Mouse (Mus musculus): ENCODE data around the gene Dchs2. TPM values are rescaled to one million over a fixed set of nuclear protein-coding genes. Genes with fewer than 3 reads are reported as not detected.
A peak's percentile ranks its signal among the peaks of the same experiment; 100 is the strongest.

Gene Dchs2
- polyA plus RNA-seq, 1 experiment from 2014 or later: 0.15 TPM

DNA sequence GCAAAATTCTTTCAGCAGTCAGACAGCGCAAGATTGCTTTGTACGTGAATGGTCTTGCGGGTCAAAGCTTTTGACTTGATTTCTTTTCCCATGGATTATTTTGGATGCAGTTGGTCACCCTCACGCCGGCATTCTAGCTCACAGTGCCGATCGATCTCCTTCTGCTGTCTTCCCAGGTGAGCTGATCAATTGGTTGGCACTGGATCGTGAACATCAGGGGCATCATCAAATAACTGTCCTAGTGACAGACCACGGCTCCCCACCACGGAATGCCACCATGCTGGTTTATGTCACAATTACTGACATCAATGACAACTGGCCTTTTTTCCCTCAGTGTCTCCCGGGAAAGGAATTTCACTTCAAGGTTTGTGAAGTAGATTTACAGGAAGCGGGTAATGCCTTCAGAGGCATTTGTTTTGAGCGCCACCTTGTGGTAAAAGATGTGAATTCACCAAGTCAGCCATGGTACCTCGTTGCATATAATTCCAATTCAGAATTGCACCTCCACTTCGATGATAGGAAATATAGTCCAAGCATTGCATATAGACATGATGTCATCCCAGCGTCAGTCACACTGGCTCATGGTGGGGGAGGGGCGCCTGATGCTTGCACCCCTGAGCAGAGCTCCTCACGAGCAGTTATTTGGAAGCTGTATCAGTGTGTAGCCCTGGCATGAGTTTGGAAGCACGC lies 146.0 kb downstream of the Dchs2 start:
- Histone ChIP-seq H3K36me3 (replicated peaks) (no peaks in the 10 kb centered on the region), H3K4me1 (no peaks in the 10 kb centered on the region), H3K9me3 (no peaks in the 10 kb centered on the region), H3K27me3 (no peaks in the 10 kb centered on the region), H3K27ac (no peak overlapping the region), H3K4me2 (peak overlapping the region; percentile 25), H3K9ac (no peak overlapping the region), H3K4me3 (replicated peaks) (no peak overlapping the region)
- ATAC-seq (ENCODE audit: low FRiP score): peak; percentile 63; the same call in 1 of the 2 replicates
- WGBS: 45% methylated on average over 19 of the region's 19 CpGs

DNA sequence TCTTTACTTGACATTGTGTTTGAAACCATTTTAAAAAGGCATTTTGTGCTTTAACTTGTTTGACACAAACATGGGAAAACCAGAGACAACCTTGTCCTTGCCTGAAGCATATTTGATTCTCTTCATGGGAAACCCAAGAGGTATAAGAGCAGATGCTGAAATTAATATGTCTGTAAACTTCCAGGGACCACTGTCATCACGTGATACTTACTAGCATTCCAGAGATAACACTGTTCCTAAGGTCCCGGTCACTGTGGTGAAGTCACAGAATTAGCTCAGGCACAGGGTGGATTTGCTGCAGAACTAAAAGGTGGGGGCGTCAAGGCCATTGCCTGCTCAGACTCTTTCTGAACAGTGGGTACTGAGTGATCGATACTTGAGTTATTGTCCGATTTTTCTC lies 148.0 kb downstream of the Dchs2 start:
- 79% methylated on average over 5 of the region's 5 CpGs for WGBS
- ATAC-seq (ENCODE audit: low FRiP score): no peak
- no peak overlapping the region for H3K27ac ChIP-seq
- H3K4me2 ChIP-seq: no peak overlapping the region
- H3K36me3 ChIP-seq (replicated peaks): no peaks in the 10 kb centered on the region
- no peaks in the 10 kb centered on the region for H3K4me1 ChIP-seq
- no peaks in the 10 kb centered on the region for H3K27me3 ChIP-seq
- H3K9me3 ChIP-seq: no peaks in the 10 kb centered on the region
- no peak overlapping the region for H3K9ac ChIP-seq
- no peak overlapping the region for H3K4me3 ChIP-seq (replicated peaks)

DNA sequence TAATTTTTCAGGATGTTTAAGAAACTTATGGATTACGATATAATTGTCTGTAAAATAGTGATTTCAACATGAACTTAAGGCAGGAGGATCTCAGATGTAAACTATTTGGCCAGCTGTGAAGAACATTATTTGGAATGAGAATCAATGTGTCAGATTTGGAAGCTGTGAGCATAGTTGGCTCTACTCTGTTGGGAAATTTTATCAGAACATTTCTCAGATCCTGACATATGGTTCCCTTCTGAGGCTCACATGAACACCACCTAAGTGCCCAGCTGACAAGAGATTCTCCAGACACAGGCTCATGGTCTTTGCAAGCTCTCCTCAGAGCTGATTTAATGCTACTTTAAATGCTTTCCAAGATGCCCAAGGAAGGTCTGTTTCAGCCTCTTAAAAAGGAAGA lies 156.1 kb downstream of the Dchs2 start:
- ATAC-seq (ENCODE audit: low FRiP score): no peak
- WGBS: 66% methylated on average over 1 of the region's 1 CpGs

DNA sequence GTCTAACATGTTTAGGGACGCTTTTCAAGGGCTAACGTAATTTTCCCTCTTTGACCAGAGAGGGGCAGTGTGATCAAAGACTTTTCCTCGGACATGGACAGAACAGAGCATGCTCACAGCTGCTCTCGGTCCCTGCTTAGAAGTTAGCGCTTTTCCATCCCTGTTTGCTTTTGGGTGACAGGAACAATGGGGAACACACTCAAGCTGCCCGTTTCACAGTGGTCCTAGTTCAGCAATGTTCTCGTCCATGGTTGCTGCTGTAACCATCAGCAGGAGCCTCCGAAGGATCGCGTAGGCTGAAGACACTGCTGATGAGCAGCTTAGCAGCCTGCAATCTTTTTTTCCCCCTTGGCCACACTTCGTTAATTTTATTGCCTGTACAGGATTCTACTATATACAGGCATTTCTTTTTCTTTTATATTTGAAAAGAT lies 159.2 kb downstream of the Dchs2 start:
- peak overlapping the region; percentile 47 for H3K4me3 ChIP-seq (replicated peaks)
- H3K27ac ChIP-seq: no peak overlapping the region
- peak overlapping the region; percentile 53 for H3K9ac ChIP-seq
- ATAC-seq (ENCODE audit: low FRiP score): peak; percentile 91
- no peaks in the 10 kb centered on the region for H3K27me3 ChIP-seq
- H3K4me2 ChIP-seq: peak overlapping the region; percentile 62
- 7% methylated on average over 11 of the region's 11 CpGs for WGBS
- no peaks in the 10 kb centered on the region for H3K36me3 ChIP-seq (replicated peaks)
- no peaks in the 10 kb centered on the region for H3K4me1 ChIP-seq
- no peaks in the 10 kb centered on the region for H3K9me3 ChIP-seq

More for the DNA sequence above, 156.1 kb downstream of the Dchs2 start:
- H3K4me1 ChIP-seq: no peaks in the 10 kb centered on the region
- H3K4me2 ChIP-seq: no peak overlapping the region
- H3K4me3 ChIP-seq (replicated peaks): no peak overlapping the region
- no peaks in the 10 kb centered on the region for H3K9me3 ChIP-seq
- no peak overlapping the region for H3K27ac ChIP-seq
- no peaks in the 10 kb centered on the region for H3K27me3 ChIP-seq
- no peaks in the 10 kb centered on the region for H3K36me3 ChIP-seq (replicated peaks)
- no peak overlapping the region for H3K9ac ChIP-seq

DNA sequence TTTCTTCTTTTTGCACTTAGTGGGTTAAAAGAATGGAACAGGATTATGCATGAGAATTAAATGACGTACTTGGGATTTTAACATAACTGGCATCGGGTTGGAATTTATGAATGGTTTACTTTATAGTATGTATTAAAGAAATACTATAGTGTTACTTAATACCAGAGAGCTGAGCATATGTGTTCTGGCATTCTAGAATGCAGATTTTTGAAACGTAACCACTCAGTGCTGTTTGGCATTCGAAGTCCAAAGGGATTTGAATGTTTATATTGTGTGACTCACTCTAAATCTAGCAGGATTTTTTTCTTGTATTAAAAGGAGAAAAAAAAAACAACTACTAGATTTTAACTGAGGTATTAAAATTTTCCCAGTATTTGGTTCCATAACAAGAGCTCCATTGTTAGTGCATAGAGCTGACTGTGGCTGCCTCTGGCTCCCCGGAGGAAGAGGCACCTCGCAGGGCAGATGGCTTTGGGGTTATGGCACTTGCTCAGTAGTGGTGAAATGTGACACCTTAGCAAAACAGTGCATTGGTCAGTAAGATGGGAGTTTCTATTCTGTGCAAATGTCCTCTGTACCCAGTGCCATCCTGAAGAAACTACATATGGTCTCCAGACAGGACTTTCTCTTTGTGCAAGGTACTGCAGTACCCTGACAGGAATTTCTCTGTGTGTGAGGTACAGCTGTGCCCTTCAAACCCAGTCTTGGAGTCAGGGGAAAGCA lies 160.5 kb downstream of the Dchs2 start:
- H3K27me3 ChIP-seq: no peaks in the 10 kb centered on the region
- H3K27ac ChIP-seq: no peak overlapping the region
- H3K9me3 ChIP-seq: no peaks in the 10 kb centered on the region
- H3K9ac ChIP-seq: no peak overlapping the region
- 66% methylated on average over 6 of the region's 6 CpGs for WGBS
- H3K4me2 ChIP-seq: no peak overlapping the region
- no peak overlapping the region for H3K4me3 ChIP-seq (replicated peaks)
- ATAC-seq (ENCODE audit: low FRiP score): no peak
- H3K4me1 ChIP-seq: no peaks in the 10 kb centered on the region
- H3K36me3 ChIP-seq (replicated peaks): no peaks in the 10 kb centered on the region

DNA sequence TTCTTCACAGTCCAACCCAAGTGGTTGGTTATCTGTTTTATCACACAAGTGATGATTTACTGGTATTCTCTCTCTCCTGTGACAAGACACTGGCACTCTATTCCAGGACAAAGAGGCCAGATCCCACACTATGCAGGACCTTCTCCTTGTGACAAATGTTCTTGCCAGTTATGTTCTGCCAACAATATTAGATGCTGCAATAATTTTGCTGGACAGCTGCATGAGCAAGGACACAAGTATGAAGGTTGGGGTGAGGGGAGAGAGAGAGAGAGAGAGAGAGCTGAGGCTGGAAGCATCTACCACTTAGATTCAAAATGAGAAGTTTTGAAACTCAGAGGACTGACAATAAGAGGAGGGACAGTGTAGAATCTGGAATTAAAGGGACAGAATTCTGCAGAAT lies 162.7 kb downstream of the Dchs2 start:
- no peaks in the 10 kb centered on the region for H3K27me3 ChIP-seq
- H3K4me3 ChIP-seq (replicated peaks): no peak overlapping the region
- no peak overlapping the region for H3K4me2 ChIP-seq
- H3K4me1 ChIP-seq: no peaks in the 10 kb centered on the region
- no peak for ATAC-seq (ENCODE audit: low FRiP score)
- H3K36me3 ChIP-seq (replicated peaks): no peaks in the 10 kb centered on the region
- H3K9ac ChIP-seq: no peak overlapping the region
- H3K9me3 ChIP-seq: no peaks in the 10 kb centered on the region
- H3K27ac ChIP-seq: no peak overlapping the region

DNA sequence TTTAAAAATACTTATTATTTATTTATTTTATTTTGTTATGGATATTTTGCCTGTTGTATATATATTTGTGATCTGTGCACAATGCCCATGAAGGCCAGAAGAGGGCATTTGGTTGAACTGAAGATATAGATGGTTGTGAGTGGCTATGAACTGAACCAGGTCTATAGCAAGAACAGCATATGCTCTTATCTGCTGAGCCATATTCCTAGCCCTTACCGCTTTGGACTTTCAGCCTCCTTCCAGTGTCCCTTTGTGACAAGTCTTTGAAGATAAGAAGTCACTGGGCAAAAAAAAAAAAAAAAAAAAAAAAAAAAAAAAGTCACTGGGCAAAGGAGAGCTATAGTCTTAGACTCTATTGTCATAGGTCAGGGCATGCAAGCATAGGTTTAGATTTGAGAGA lies 163.2 kb downstream of the Dchs2 start:
- Histone ChIP-seq H3K4me2 (no peak overlapping the region), H3K36me3 (replicated peaks) (no peaks in the 10 kb centered on the region), H3K9me3 (no peaks in the 10 kb centered on the region), H3K4me3 (replicated peaks) (no peak overlapping the region), H3K27ac (no peak overlapping the region), H3K4me1 (no peaks in the 10 kb centered on the region), H3K9ac (no peak overlapping the region), H3K27me3 (no peaks in the 10 kb centered on the region)
- 78% methylated on average over 1 of the region's 1 CpGs for WGBS
- ATAC-seq (ENCODE audit: low FRiP score): no peak

DNA sequence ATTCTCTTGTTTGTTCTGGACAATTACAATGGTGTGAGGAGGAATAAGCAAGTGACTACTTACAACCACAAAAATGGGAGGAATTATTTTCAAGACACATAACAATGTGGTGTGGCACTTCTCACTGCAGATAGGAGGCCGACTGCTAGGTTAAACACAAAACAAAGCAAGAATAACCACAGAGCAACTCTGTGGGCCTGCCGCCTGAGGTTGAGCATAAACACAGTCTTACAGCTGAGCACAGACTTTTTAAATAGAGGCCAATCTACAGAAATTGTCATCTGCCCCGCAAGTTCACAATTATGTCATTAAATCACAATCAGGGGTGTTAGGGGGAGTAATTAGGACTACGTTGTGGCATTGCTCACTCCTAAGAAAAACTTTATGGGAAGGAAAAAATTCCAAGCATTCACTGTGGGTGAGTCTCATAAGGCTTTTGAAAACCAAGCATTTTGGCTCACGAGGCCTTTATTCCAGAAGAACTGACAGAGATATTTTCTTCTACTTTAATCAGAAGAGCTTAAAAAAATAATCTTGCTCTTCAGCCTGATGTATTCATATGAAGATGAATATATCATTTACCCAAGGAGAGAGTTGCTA lies 172.1 kb downstream of the Dchs2 start:
- no peak overlapping the region for H3K27ac ChIP-seq
- no peaks in the 10 kb centered on the region for H3K27me3 ChIP-seq
- H3K4me1 ChIP-seq: no peaks in the 10 kb centered on the region
- no peak overlapping the region for H3K4me2 ChIP-seq
- H3K36me3 ChIP-seq (replicated peaks): no peaks in the 10 kb centered on the region
- no peak for ATAC-seq (ENCODE audit: low FRiP score)
- no peak overlapping the region for H3K4me3 ChIP-seq (replicated peaks)
- no peak overlapping the region for H3K9ac ChIP-seq
- no peaks in the 10 kb centered on the region for H3K9me3 ChIP-seq
- 55% methylated on average over 5 of the region's 5 CpGs for WGBS

DNA sequence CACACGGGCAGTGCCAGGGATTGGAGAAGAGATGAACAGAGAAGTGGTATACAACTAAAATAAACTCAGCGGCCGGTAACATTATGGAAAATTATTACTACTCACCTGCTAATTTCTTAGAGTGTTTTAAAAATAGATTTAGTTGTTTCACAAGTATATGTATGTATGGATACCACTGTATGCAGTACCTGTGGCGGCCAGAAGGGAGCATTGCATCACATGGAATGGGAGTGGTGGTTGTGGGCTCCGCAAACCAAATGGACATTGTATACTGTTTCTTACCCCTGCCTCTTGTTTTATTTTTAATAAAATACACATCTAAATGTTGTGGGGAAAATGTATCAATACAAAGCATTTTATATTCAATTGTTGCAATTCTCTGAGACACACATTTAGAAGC lies 176.1 kb downstream of the Dchs2 start:
- no peak overlapping the region for H3K4me2 ChIP-seq
- no peak overlapping the region for H3K27ac ChIP-seq
- H3K4me3 ChIP-seq (replicated peaks): no peak overlapping the region
- no peak for ATAC-seq (ENCODE audit: low FRiP score)
- no peaks in the 10 kb centered on the region for H3K4me1 ChIP-seq
- H3K27me3 ChIP-seq: no peaks in the 10 kb centered on the region
- no peaks in the 10 kb centered on the region for H3K9me3 ChIP-seq
- H3K36me3 ChIP-seq (replicated peaks): no peaks in the 10 kb centered on the region
- WGBS: 74% methylated on average over 5 of the region's 5 CpGs
- no peak overlapping the region for H3K9ac ChIP-seq

DNA sequence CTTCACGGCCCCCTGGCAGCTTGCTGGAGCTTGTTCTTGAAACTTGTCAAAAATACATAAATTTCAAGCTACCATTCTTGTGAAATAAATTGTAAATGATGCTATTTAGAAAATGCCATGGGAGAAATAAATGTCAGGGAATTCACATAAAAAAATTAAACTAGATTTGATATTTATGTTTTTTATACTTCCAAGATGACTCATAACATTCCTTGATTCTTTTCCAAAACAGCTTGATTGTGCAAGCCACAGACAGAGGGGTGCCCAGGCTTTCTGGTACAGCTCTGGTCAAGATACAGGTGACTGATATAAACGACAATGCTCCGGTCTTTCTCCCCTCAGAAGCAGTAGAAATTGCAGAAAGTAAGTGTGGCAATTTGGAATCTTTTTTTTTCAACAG lies 218.2 kb downstream of the Dchs2 start:
- H3K4me2 ChIP-seq: no peak overlapping the region
- H3K27me3 ChIP-seq: no peaks in the 10 kb centered on the region
- H3K4me1 ChIP-seq: no peaks in the 10 kb centered on the region
- ATAC-seq (ENCODE audit: low FRiP score): no peak
- H3K9me3 ChIP-seq: no peaks in the 10 kb centered on the region
- H3K4me3 ChIP-seq (replicated peaks): no peak overlapping the region
- no peak overlapping the region for H3K27ac ChIP-seq
- WGBS: 87% methylated on average over 3 of the region's 3 CpGs
- no peaks in the 10 kb centered on the region for H3K36me3 ChIP-seq (replicated peaks)
- H3K9ac ChIP-seq: no peak overlapping the region

DNA sequence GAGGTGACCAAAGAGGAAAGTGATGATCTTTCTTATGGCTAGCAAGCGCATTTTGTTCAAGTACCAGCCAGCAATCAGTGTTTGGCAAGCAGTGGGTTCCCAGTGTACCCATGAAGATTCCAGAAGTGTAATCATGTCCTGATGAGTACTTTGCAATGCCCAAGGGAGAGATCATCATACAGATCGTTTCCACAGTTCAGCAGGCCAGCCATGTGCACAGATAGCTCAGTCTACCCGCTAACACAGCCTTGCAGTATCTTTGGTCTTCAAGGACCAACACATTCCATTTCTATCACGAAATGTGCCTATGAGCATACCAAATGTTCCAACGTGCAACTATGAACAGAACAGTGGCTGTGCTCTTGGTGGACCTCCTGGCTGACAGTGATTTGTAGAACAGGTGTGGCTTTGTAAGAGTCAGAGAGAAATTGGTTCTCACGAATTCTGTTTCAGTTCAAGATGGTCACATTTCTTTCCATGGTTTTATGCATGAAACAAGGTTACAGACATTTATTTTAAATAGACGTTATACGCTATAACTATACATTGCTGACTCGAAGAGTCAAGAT lies 240.8 kb downstream of the Dchs2 start:
- WGBS: 92% methylated on average over 9 of the region's 9 CpGs
- H3K27ac ChIP-seq: no peak overlapping the region
- H3K9me3 ChIP-seq: no peaks in the 10 kb centered on the region
- H3K36me3 ChIP-seq (replicated peaks): no peaks in the 10 kb centered on the region
- H3K4me3 ChIP-seq (replicated peaks): no peak overlapping the region
- H3K9ac ChIP-seq: no peak overlapping the region
- no peaks in the 10 kb centered on the region for H3K27me3 ChIP-seq
- ATAC-seq (ENCODE audit: low FRiP score): no peak
- no peaks in the 10 kb centered on the region for H3K4me1 ChIP-seq
- H3K4me2 ChIP-seq: no peak overlapping the region

DNA sequence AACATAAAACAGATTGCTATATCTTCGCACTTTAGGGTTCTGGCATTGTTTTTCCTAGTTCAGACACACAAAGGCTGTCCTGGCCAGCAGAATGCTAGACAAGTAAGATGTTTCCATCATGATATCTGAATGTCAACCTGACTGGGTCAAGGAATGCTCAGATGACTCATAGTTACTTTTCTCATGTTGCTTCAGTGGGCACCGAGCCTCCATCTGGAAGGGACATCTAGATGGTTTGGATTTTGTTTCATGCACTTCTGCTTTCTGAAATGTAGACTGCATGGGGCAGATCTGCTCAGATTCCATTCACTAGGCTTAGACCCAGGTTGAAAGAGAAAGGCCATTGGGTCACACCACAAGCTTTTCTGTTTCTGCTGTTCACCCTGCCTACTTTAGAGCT lies 242.1 kb downstream of the Dchs2 start:
- H3K27me3 ChIP-seq: no peaks in the 10 kb centered on the region
- ATAC-seq (ENCODE audit: low FRiP score): no peak

More for the DNA sequence above, 242.1 kb downstream of the Dchs2 start:
- Histone ChIP-seq H3K27ac (no peak overlapping the region), H3K36me3 (replicated peaks) (no peaks in the 10 kb centered on the region), H3K9ac (no peak overlapping the region), H3K4me1 (no peaks in the 10 kb centered on the region), H3K9me3 (no peaks in the 10 kb centered on the region), H3K4me3 (replicated peaks) (no peak overlapping the region), H3K4me2 (no peak overlapping the region)
- WGBS: 88% methylated on average over 2 of the region's 2 CpGs

Data from forebrain, embryonic 12.5 days (tissue).